Mouse (Mus musculus): ENCODE data around the gene Megf9. TPM values are rescaled to one million over a fixed set of nuclear protein-coding genes. Genes with fewer than 3 reads are reported as not detected.
A peak's percentile ranks its signal among the peaks of the same experiment; 100 is the strongest.

Megf9 gene
- polyA plus RNA-seq, 1 experiment from 2014 or later = 28.2 TPM

DNA sequence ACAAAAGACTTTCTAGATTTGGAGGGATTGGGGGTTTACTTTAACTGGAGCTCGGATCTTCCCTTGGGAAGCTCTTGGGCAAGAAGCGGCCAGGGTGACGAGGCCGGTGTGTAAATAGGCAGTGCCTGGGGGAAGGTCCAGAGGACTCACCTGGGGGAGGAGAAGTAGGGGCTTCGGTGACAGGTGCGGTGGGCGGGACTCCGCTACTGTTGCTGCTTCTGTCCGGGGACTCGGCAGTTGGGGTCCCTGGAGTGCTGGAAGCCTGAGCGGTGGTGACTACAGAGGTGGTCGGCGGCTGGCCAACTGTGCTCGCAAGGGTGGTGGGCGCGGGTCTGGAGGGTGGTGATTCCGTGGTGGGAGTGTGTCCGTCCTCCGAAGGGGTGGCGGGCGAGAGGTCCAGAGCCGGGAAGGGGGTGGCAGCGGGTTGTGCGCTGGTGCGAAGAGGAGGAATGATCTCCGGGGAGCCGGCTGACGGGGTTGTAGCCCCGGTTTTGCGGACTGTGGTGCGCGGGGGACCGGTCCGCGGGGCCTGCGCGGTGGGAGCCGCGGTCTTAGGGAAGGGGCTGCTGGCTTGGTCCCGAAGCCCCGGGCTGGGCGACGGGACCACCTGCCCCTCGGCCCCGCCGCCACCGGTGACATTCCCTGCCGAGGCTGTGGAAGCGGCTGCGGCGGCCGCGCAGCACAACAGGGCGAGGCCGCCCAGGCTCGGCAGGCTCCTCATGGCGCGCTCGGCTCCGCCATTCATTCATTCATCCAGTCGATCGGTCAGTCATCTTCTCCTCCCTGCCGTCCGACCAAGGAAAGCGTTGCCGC is 511 bp downstream of the Megf9 start:
- peak; percentile 65 for ATAC-seq (replicated peaks; ENCODE audit: low FRiP score)
- Histone ChIP-seq H3K36me3 (ENCODE audit: control insufficient read depth, insufficient read depth, low read length) (no peaks in the 10 kb centered on the region), H3K27ac (ENCODE audit: low read depth, low read length) (peak overlapping the region; percentile 62; the same call in 1 of the 2 replicates), H3K4me3 (ENCODE audit: low read depth, low read length) (peak overlapping the region; percentile 90), H3K9me3 (ENCODE audit: control insufficient read depth, low read length) (no peaks in the 10 kb centered on the region), H3K9ac (ENCODE audit: low read length) (peak overlapping the region; percentile 93), H3K27me3 (ENCODE audit: control insufficient read depth, insufficient read depth, low read length) (no peaks in the 10 kb centered on the region), H3K4me1 (replicated peaks; ENCODE audit: control insufficient read depth, insufficient read depth, low read length) (peaks cover 11% of the 10 kb centered on the region; the same call in 1 of the 2 replicates), H3K4me2 (ENCODE audit: low read depth, low read length, severe bottlenecking) (peak overlapping the region; percentile 83)
- under 1% methylated on average over 61 of the region's 66 CpGs for WGBS
- peak; percentile 74 for DNase-seq (ENCODE audit: low spot score)

GRCm38 (mm10) chr4:70533056-70533805 is 1.6 kb downstream of the Megf9 start:
- no peaks in the 10 kb centered on the region for H3K9me3 ChIP-seq (ENCODE audit: control insufficient read depth, low read length)
- no peaks in the 10 kb centered on the region for H3K27me3 ChIP-seq (ENCODE audit: control insufficient read depth, insufficient read depth, low read length)
- H3K36me3 ChIP-seq (ENCODE audit: control insufficient read depth, insufficient read depth, low read length) = no peaks in the 10 kb centered on the region
- H3K4me2 ChIP-seq (ENCODE audit: low read depth, low read length, severe bottlenecking) = peak overlapping the region; percentile 83
- peaks cover 11% of the 10 kb centered on the region; the same call in 1 of the 2 replicates for H3K4me1 ChIP-seq (replicated peaks; ENCODE audit: control insufficient read depth, insufficient read depth, low read length)
- ATAC-seq (replicated peaks; ENCODE audit: low FRiP score) = no peak
- 53% methylated on average over 3 of the region's 3 CpGs for WGBS
- H3K27ac ChIP-seq (ENCODE audit: low read depth, low read length) = no peak overlapping the region
- H3K4me3 ChIP-seq (ENCODE audit: low read depth, low read length) = peak overlapping the region; percentile 90
- no peak for DNase-seq (ENCODE audit: low spot score)
- peak overlapping the region; percentile 93 for H3K9ac ChIP-seq (ENCODE audit: low read length)

DNA sequence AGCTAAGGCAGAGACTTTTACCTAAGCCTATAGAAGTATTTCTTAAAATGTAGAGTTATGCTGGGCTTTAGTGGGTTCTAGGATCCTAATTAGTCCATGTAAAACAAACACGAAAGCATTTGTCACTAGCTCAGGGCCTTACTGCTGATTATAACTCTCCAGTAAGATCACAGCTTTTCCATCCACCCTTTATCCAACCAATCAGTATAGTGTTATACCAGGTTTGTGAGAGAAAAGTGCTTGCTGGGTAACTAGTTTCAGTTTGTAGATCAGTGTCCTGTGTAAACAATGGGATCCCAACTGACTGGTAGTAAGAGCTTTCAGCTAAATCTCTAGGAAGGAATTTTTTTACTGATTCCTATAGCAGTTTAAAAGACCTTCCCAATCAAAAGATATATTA is 3.8 kb downstream of the Megf9 start:
- no peaks in the 10 kb centered on the region for H3K27me3 ChIP-seq (ENCODE audit: control insufficient read depth, insufficient read depth, low read length)
- H3K27ac ChIP-seq (ENCODE audit: low read depth, low read length) = no peak overlapping the region
- ATAC-seq (replicated peaks; ENCODE audit: low FRiP score) = no peak
- no peak overlapping the region for H3K4me2 ChIP-seq (ENCODE audit: low read depth, low read length, severe bottlenecking)
- no peak overlapping the region for H3K9ac ChIP-seq (ENCODE audit: low read length)
- no peak overlapping the region for H3K4me3 ChIP-seq (ENCODE audit: low read depth, low read length)
- H3K4me1 ChIP-seq (replicated peaks; ENCODE audit: control insufficient read depth, insufficient read depth, low read length) = peaks cover 7% of the 10 kb centered on the region; the same call in 1 of the 2 replicates
- WGBS = 83% methylated on average over 1 of the region's 1 CpGs
- DNase-seq (ENCODE audit: low spot score) = no peak
- H3K9me3 ChIP-seq (ENCODE audit: control insufficient read depth, low read length) = no peaks in the 10 kb centered on the region
- H3K36me3 ChIP-seq (ENCODE audit: control insufficient read depth, insufficient read depth, low read length) = no peaks in the 10 kb centered on the region

DNA sequence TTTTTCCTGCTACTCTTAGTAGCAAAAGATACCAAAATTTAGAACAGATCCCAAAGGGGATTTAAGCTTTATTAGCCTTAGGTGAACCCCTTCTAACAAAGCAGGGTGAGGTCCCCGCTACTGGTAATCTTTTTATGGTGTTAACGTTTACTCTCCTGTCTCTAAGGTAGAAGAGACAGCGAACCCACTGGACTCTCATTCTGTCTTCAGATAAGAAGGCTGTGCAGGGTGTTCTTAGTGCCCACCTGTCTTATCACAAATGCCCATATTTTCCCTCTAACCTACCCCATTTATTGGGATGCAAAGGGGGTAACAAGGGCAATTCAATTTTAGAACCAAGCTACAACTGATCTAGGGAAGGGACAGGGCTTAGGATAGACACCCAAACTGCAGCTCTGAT is 6.2 kb downstream of the Megf9 start:
- no peaks in the 10 kb centered on the region for H3K9me3 ChIP-seq (ENCODE audit: control insufficient read depth, low read length)
- DNase-seq (ENCODE audit: low spot score) (no peak), ATAC-seq (replicated peaks; ENCODE audit: low FRiP score) (no peak)
- WGBS = 82% methylated on average over 3 of the region's 3 CpGs
- H3K4me2 ChIP-seq (ENCODE audit: low read depth, low read length, severe bottlenecking) = no peak overlapping the region
- no peak overlapping the region for H3K27ac ChIP-seq (ENCODE audit: low read depth, low read length)
- 0 out of 2 replicates have a peak, but pooled peaks cover 2% of the 10 kb centered on the region for H3K4me1 ChIP-seq (replicated peaks; ENCODE audit: control insufficient read depth, insufficient read depth, low read length)
- H3K36me3 ChIP-seq (ENCODE audit: control insufficient read depth, insufficient read depth, low read length) = no peaks in the 10 kb centered on the region
- H3K4me3 ChIP-seq (ENCODE audit: low read depth, low read length) = no peak overlapping the region
- H3K27me3 ChIP-seq (ENCODE audit: control insufficient read depth, insufficient read depth, low read length) = no peaks in the 10 kb centered on the region
- no peak overlapping the region for H3K9ac ChIP-seq (ENCODE audit: low read length)

DNA sequence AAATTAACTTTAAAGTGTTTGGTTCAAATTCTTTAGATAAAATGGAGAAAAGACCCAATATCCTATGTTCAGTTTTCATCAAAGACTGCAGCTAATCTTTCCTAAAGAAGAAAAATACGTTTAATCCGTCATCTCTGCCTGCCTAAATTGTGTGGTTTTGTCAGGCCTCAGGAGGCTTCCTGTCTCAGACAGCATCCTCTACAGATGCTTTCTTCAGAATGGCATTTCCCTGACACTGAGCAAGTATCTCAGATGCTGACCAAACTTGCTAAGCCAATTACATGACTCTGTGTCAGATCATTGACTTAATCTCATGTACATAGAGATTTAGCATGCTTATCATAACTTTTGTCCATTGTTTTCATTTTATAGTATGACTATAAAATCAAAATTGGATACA is 11.4 kb downstream of the Megf9 start:
- no peaks in the 10 kb centered on the region for H3K27me3 ChIP-seq (ENCODE audit: control insufficient read depth, insufficient read depth, low read length)
- H3K27ac ChIP-seq (ENCODE audit: low read depth, low read length) = no peak overlapping the region
- no peak for ATAC-seq (replicated peaks; ENCODE audit: low FRiP score)
- no peak overlapping the region for H3K4me3 ChIP-seq (ENCODE audit: low read depth, low read length)
- DNase-seq (ENCODE audit: low spot score) = no peak
- H3K9me3 ChIP-seq (ENCODE audit: control insufficient read depth, low read length) = no peaks in the 10 kb centered on the region
- H3K4me2 ChIP-seq (ENCODE audit: low read depth, low read length, severe bottlenecking) = no peak overlapping the region
- 77% methylated on average over 2 of the region's 2 CpGs for WGBS
- no peaks in the 10 kb centered on the region for H3K36me3 ChIP-seq (ENCODE audit: control insufficient read depth, insufficient read depth, low read length)
- H3K4me1 ChIP-seq (replicated peaks; ENCODE audit: control insufficient read depth, insufficient read depth, low read length) = no peaks in the 10 kb centered on the region
- H3K9ac ChIP-seq (ENCODE audit: low read length) = no peak overlapping the region

DNA sequence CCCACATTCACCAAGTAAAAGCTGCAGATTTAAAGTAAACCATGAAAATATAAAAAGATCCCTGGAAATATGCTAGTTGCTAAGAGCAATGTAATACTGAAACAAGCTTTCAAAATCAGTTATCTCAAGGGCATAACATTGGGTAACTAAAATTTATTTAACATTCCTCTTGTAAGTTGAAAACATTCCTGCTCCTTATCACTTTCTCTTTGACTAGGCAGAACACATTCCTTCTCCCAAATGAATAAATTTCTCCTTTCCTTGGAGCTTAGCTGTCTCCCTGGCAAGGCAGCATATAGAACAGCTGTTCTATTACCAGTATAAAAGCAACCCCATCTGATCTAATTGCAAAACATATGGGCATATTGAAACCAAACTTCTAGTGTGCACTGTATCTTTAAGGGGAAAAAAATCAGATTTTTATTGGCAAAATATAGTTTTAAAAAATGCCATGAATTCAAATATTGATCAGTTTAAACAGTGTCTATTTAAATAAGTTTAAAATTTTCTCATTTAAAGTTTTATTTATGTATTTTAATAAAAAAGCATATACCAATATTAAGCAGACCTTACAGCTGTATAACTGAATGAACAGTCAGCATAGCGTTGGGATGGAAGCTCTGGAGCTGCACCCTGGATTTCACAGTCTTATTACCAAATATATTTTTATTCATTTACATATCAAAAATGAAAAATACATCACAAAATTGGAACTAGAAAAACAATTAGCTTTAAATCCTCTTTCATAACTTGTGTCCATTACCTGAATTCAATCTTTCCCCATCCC is 13.1 kb downstream of the Megf9 start:
- Histone ChIP-seq H3K4me2 (ENCODE audit: low read depth, low read length, severe bottlenecking) (no peak overlapping the region), H3K27me3 (ENCODE audit: control insufficient read depth, insufficient read depth, low read length) (no peaks in the 10 kb centered on the region), H3K4me3 (ENCODE audit: low read depth, low read length) (no peak overlapping the region), H3K9ac (ENCODE audit: low read length) (no peak overlapping the region), H3K27ac (ENCODE audit: low read depth, low read length) (no peak overlapping the region), H3K4me1 (replicated peaks; ENCODE audit: control insufficient read depth, insufficient read depth, low read length) (no peaks in the 10 kb centered on the region), H3K9me3 (ENCODE audit: control insufficient read depth, low read length) (no peaks in the 10 kb centered on the region), H3K36me3 (ENCODE audit: control insufficient read depth, insufficient read depth, low read length) (no peaks in the 10 kb centered on the region)
- ATAC-seq (replicated peaks; ENCODE audit: low FRiP score) (no peak), DNase-seq (ENCODE audit: low spot score) (no peak)
- WGBS = 96% methylated on average over 1 of the region's 1 CpGs

DNA sequence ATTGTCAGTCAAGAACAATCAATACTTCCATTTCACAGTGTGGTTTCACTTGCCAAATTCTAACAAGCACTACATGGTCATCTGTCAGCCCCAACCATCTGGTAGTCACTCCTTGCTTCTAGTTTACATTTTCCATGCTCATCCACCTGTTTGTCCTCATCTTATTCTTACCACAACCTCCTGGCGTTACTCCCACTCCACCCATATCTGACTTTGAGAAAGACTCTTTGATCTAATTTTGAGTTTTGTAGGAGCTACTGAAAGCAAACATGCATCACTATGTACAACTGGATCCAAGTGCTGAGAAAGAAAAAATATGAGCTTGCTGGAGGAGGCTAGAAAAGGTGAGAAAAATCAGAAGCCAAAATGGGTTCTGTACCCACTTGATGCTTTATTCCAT is 17.1 kb downstream of the Megf9 start:
- no peak overlapping the region for H3K27ac ChIP-seq (ENCODE audit: low read depth, low read length)

DNA sequence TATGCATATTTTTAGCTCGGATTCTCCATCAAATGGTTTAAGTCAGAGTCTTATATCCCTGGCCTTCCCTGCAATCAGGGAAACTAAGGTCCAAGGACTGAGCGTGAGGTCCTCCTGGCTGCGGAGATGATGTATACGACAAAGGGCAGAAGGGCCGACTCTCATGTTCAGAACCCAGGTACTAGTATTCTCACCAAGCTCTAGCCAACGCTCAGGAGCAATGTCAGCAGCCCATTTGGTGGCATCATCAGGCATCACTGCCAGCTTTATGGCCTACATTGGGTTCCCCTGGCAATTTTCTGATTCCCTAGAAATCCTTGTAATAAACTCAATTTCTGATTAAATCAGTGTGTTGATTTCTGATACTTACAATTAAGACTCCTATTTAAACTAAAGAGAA is 18.5 kb downstream of the Megf9 start:
- no peak overlapping the region for H3K27ac ChIP-seq (ENCODE audit: low read depth, low read length)
- H3K4me2 ChIP-seq (ENCODE audit: low read depth, low read length, severe bottlenecking) = no peak overlapping the region
- no peak for DNase-seq (ENCODE audit: low spot score)
- H3K4me3 ChIP-seq (ENCODE audit: low read depth, low read length) = no peak overlapping the region
- H3K4me1 ChIP-seq (replicated peaks; ENCODE audit: control insufficient read depth, insufficient read depth, low read length) = no peaks in the 10 kb centered on the region
- H3K27me3 ChIP-seq (ENCODE audit: control insufficient read depth, insufficient read depth, low read length) = no peaks in the 10 kb centered on the region
- WGBS = 86% methylated on average over 6 of the region's 6 CpGs
- no peaks in the 10 kb centered on the region for H3K9me3 ChIP-seq (ENCODE audit: control insufficient read depth, low read length)
- ATAC-seq (replicated peaks; ENCODE audit: low FRiP score) = no peak
- H3K36me3 ChIP-seq (ENCODE audit: control insufficient read depth, insufficient read depth, low read length) = no peaks in the 10 kb centered on the region
- H3K9ac ChIP-seq (ENCODE audit: low read length) = no peak overlapping the region

More for the DNA sequence above, 17.1 kb downstream of the Megf9 start:
- H3K9me3 ChIP-seq (ENCODE audit: control insufficient read depth, low read length) = no peaks in the 10 kb centered on the region
- WGBS = 90% methylated on average over 1 of the region's 1 CpGs
- no peak overlapping the region for H3K4me2 ChIP-seq (ENCODE audit: low read depth, low read length, severe bottlenecking)
- H3K36me3 ChIP-seq (ENCODE audit: control insufficient read depth, insufficient read depth, low read length) = no peaks in the 10 kb centered on the region
- H3K9ac ChIP-seq (ENCODE audit: low read length) = no peak overlapping the region
- ATAC-seq (replicated peaks; ENCODE audit: low FRiP score) (no peak), DNase-seq (ENCODE audit: low spot score) (no peak)
- H3K4me1 ChIP-seq (replicated peaks; ENCODE audit: control insufficient read depth, insufficient read depth, low read length) = no peaks in the 10 kb centered on the region
- no peaks in the 10 kb centered on the region for H3K27me3 ChIP-seq (ENCODE audit: control insufficient read depth, insufficient read depth, low read length)
- H3K4me3 ChIP-seq (ENCODE audit: low read depth, low read length) = no peak overlapping the region
